Mouse (Mus musculus) layer of hippocampus, adult 18-20 months (tissue): ENCODE results near the gene Lpin1. TPM values are rescaled to one million over a fixed set of nuclear protein-coding genes. Genes with fewer than 3 reads are reported as not detected.

ENCODE experiments used
- DNase-seq, 2 experiments: peaks; one replicate each; pipeline ENCODE4 v3.0.0; 2022; ENCODE audit warnings: low spot score in 2 of 2
- total RNA-seq, 2 experiments: library from RNA; stranded (reverse); gene quantifications; 2 replicates each; pipeline ENCODE4 v1.2.3; 2021

The Lpin1 gene
- total RNA-seq, 2 experiments from 2014 or later: 27.3 TPM

- no peak for DNase-seq
These were observed 30.5 kb downstream of the Lpin1 start for GRCm38 (mm10) chr12:16580306-16580705.

DNA sequence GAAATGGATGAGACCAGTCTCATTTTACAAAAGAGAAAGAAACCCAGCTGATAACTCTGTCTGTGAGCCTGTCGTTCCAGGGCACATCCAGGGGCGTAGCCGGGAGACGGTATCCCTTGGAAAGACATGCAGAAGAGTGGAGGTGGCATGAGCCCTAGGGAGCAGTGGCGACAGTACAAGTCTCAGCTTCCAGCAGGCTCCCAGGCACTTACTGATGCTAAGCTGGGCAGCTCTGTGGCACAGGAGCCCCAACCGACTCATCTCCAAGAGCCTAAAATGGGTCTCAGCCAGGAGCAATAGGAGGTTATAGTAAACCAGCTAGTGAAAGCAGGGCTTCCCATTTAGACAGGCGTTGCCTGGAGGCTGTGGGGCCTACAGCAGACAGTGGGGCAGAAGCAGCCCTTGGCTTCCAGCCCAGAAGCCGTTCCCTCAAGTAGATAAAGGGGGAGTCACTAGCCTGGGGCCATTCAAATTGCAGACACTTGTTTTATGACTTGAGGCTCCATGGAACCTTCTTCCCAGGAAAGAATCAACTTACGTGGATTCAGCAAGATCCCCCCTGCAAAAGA lies 33.0 kb downstream of the Lpin1 start:
- DNase-seq: peak in 1 of 2 experiments; percentile 54

- DNase-seq: no peak
These were observed 39.5 kb downstream of the Lpin1 start for GRCm38 (mm10) chr12:16571278-16571677.

DNA sequence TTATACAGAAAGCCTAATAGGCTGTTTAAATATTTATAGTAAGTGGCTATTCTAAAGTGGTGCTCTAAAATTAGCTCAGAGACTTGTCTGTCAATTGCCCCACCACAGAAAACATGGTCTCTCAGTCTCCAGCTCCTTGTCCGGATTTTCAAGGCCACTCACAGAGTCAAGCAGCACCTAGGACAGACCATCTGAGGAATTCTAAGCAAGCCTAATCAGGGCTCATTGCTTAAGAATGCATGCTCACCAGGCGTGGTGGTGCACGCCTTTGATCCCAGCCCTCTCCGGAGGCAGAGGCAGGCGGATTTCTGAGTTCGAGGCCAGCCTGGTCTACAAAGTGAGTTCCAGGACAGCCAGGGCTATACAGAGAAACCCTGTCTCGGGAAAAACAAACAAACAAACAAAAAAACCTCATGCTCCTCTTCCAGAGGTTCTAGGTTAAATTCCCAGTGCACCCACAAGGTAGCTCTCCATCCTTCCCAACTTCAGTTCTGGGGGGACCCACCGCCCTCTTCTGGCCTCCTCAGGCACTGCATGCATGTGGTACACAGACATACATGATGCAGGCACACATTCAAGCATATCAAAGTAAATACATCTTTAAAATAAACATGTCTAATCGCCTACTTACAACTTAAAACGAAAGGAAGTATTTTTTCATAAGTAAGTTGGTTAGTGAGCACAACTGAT lies 40.2 kb downstream of the Lpin1 start:
- DNase-seq: no peak

DNA sequence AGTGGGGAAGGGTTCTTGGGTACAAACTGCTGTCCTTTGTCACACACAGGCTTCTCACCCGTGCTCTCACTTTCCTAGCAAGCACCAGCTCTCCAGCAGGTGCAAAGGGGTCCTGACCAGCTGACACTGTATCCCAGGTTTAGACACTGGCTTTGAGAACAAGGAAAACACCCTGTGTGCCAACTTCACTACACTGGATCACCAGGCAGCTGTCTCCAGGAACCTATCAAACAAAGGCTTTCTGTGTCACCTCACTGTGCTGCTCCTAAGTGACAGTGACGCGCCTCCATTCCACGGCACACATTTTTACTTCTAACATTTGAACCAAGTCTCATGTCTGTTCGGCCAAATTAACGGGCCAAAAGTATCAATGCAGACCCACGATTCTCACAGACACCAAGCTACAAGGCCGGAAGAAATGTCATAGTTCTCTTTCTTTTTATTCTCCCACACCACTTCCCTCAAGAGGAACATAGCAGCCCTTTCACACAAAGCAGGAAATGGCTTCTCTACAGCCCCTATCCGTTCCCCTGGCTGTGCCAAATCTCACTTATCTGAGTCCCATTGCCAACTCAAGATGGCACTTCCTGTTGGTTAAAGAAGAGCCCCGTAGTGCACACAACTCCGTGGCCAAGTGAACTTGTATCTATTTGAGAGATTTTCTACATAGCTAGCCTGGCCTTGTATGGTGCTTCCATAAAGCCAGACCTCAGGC lies 41.7 kb downstream of the Lpin1 start:
- no peak for DNase-seq

GRCm38 (mm10) chr12:16568496-16568895 lies 42.3 kb downstream of the Lpin1 start:
- peak; percentile 47 to 75 for DNase-seq

DNA sequence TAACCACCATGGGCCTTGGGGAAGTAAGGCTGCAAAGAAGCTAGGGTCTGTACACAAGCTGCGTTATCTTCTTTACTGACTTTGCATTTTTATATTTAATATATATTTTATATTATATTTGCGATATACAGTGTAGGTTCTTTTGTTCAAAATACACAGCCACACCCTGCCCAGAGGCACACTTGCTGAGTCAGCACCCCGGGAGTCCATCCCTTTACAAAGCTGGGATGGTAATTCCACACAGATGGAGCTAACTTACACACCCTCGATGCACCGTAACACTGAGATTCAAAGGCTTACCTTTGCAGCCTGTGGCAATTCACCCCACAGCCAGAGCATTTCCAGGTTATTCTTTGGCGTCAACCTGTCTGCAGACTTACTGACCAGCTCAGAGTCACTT lies 42.7 kb downstream of the Lpin1 start:
- no peak for DNase-seq

DNA sequence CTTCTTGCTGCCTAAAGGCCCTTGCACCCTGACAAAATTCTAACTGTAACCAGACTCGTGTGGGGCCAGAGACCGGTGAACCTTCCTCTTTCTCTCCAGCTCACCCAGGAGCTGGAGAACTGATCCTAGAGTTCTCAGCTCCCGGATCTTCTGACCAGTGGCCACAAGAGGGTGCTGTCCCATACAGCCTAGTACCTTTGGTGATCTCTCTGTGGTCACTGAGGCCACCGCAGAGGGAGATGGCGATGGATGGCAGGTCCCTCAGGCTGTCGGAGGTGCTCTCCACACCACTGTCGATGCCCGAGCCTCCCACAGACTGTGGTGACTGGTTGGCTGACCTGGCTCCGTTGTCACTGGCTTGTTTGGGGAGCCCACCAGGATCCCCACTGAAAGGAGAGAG lies 47.3 kb downstream of the Lpin1 start:
- DNase-seq: peak in 1 of 2 experiments; percentile 61

DNA sequence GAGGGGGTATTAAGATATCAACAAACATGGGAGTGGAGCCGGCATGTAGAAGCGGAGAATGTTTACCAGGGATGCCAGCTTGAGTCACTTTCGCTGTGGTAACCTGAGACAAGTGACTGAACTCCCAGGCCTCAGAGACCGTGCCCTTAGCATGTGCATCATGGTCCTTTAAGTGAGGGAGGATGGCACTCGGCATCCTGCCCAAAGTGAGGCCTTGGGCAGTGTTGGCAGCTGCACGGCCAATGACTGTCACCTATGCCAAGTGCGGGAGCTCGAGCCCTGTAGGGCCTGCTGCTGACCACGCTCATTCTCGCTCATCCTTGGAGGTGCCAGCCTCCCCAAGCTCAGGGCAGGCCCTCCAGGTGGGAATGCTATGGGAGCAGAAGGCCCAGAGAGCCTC lies 48.1 kb downstream of the Lpin1 start:
- no peak for DNase-seq

- no peak for DNase-seq
These were observed 48.6 kb downstream of the Lpin1 start for GRCm38 (mm10) chr12:16562181-16562580.

- no peak for DNase-seq
These were observed 53.5 kb downstream of the Lpin1 start for GRCm38 (mm10) chr12:16557271-16557670.

GRCm38 (mm10) chr12:16554171-16554570 lies 56.6 kb downstream of the Lpin1 start:
- DNase-seq: peak in 1 of 2 experiments; percentile 64

DNA sequence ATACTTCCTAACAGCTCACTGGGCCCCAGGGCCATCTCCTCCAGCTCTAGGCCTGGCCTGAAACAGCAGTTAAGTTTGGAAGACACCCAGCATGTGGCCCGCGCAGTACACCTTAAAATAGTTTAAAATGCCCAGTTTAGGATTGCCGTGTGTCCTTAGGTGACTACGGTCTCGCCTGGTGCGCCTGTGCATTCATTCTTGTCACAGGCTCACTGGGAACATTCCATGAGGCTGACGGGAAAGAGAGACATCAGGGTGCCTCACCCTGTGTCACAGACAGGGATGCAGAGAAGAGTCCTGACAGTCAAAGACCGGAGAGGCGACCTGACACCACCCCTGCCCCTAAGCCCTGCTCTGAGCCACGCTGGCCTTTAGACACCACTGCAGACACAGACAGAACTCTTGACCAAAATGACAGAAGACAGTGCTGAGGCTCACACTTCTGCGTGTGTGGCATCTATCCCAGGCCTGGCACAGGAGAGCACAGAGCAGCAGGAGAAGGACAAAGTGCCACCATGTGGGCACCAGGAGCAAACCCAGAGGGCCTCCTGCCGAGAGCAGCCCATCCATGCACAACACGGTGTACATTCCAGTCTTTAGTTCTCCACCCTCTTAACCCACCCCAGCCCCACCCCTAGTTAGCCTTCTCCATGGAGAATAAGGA lies 58.5 kb downstream of the Lpin1 start:
- DNase-seq: no peak

- DNase-seq: peak; percentile 68 to 88
These were observed 59.7 kb downstream of the Lpin1 start for GRCm38 (mm10) chr12:16550983-16551454.

DNA sequence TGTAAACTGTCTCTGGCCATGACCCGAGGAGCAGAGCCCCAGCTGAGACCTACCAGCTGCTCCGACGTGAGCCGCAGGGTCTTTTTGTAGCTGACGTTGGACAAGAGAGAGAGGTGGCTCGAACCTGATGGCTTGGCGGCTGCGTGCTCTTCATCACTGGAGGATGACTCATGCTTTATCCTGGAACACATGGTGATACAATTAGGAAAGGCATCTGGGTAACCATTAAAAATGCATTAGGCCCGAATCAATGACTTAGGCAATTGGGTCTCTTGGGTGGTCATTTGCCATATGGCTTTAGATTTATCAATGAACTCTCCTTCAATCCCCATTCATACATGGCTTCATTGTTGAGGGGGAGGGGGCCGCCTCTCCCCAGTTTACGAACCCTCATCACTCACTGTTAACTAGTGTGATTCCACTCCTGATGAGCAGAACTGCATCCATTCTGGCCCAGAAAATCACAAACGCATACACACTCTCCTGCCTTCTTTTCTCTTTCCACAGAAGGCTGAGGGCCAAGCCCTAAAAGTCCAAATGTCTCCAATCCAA lies 61.9 kb downstream of the Lpin1 start:
- no peak for DNase-seq

DNA sequence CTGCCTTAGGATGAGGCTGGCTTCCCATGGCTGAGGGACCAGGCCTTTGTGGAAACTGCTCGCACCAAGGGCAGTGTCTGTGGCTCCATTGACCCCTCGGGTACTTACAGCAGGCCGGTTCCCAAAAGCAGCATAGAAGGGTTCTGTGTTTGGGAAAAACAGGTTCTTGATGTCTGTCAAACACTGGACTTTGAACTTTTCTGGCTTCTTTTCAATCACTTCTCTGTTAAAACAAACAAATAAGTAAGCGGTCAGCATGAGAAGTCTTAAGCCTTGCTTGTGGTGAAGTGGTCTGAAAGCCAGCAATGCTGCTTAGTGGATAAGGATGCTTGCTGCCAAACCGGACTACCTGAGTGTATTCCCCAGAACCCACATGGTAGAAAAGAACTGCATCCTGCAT lies 69.2 kb downstream of the Lpin1 start:
- no peak for DNase-seq

- DNase-seq: no peak
These were observed 70.1 kb downstream of the Lpin1 start for GRCm38 (mm10) chr12:16540712-16541111.

DNA sequence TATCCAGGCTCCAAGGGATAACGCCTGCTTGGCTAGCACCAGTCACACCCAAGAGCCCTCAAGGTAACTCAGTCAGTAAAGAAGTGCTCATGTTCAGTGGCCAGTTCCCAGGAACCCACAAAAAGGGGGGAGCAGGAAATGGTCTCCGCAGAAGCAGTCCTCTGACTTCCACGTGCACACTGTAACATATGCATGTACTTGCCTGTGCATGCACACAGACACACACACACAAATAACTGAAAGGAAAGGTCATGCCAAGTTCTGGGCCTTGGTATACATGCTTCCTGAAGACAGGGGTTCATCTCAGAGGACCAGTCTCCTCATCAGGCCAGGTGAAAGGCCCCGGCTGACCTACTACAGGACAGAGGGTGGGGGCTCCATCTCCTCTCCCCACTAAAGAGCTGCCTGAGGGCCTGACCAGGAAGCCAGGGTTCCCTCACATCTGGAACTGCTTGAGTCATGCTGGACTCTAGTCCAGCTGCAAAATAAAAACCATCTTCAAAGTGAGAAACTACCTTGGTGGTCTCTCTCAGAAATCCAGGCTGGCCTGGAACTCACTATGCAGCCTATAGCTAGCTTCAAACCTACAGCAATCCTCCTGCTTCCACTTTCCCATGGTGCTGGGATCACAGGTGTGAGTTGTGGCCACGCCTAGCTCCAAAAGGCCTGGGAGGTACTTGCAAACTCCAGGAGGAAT lies 70.7 kb downstream of the Lpin1 start:
- no peak for DNase-seq

- DNase-seq: peak; percentile 64 to 87
These were observed 77.4 kb downstream of the Lpin1 start for GRCm38 (mm10) chr12:16533331-16533828.

DNA sequence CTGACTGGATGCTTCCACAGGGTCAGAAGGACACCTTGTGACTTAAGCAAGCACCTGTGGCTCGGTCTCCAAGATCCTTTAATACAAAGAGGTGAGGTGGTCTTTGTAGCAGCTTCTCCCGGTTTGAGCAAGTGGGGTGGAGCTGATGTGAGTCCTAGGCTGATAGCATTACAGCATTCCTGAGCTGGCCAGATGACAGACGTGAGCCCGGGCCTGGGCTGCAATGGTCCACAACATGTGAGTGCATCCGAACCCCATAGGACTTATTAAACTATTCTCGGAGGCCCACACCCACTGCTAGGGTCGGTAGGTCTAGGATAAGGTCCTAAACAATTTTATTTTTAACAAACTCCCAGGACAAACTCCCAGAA lies 77.9 kb downstream of the Lpin1 start:
- no peak for DNase-seq
